Mouse (Mus musculus): Measurements from ENCODE around the gene Rgs16. TPM values are rescaled to one million over a fixed set of nuclear protein-coding genes. Genes with fewer than 3 reads are reported as not detected.
"Not testable (repeated sequence)": the region's sequence is repeated elsewhere in the genome, so short reads cannot be mapped to it uniquely, and the experiment has no call there.

Rgs16 gene
- polyA plus RNA-seq, 1 experiment from 2014 or later: 2.9 TPM

- Histone ChIP-seq H3K27ac (peak overlapping the region; percentile 89; the same call in 1 of the 2 replicates), H3K4me1 (peaks cover 29% of the 10 kb centered on the region), H3K9me3 (no peaks in the 10 kb centered on the region), H3K36me3 (peaks cover 4% of the 10 kb centered on the region; the same call in 1 of the 2 replicates), H3K4me3 (no peak overlapping the region), H3K27me3 (ENCODE audit: insufficient read depth, poor library complexity, severe bottlenecking) (peaks cover 22% of the 10 kb centered on the region)
- 66% methylated on average over 12 of the region's 12 CpGs for WGBS
- DNase-seq (ENCODE audit: low spot score): no peak
Measured at GRCm38 (mm10) chr1:153747861-153748530, 7.8 kb downstream of the Rgs16 start.

GRCm38 (mm10) chr1:153748549-153748948 lies 8.4 kb downstream of the Rgs16 start:
- WGBS: 19% methylated on average over 1 of the region's 1 CpGs
- H3K27ac ChIP-seq: peak overlapping the region; percentile 89

GRCm38 (mm10) chr1:153749211-153749801 lies 9.2 kb downstream of the Rgs16 start, which contains the start of gene Rnasel:
Rnasel (plus strand) TSS chr1:153749426.
- Histone ChIP-seq H3K9me3 (no peaks in the 10 kb centered on the region), H3K27ac (peak within 1 kb of the TSS; percentile 89), H3K36me3 (no peaks in the 10 kb centered on the region), H3K4me1 (peaks cover 32% of the 10 kb centered on the region), H3K4me3 (peak within 1 kb of the TSS; percentile 54), H3K27me3 (ENCODE audit: insufficient read depth, poor library complexity, severe bottlenecking) (peaks cover 13% of the 10 kb centered on the region)
- WGBS: 7% methylated on average over 18 of the region's 18 CpGs
- DNase-seq (ENCODE audit: low spot score): peak; percentile 90

More at GRCm38 (mm10) chr1:153748549-153748948, 8.4 kb downstream of the Rgs16 start:
- peaks cover 29% of the 10 kb centered on the region for H3K4me1 ChIP-seq
- peaks cover 19% of the 10 kb centered on the region for H3K27me3 ChIP-seq (ENCODE audit: insufficient read depth, poor library complexity, severe bottlenecking)
- no peak for DNase-seq (ENCODE audit: low spot score)
- H3K4me3 ChIP-seq: no peak overlapping the region; the same call in 1 of the 2 replicates
- H3K9me3 ChIP-seq: no peaks in the 10 kb centered on the region
- peaks cover 4% of the 10 kb centered on the region; the same call in 1 of the 2 replicates for H3K36me3 ChIP-seq

GRCm38 (mm10) chr1:153750054-153750453 lies 9.9 kb downstream of the Rgs16 start:
- WGBS: 59% methylated on average over 6 of the region's 6 CpGs
- H3K4me3 ChIP-seq: peak overlapping the region; percentile 54; the same call in 1 of the 2 replicates
- no peak for DNase-seq (ENCODE audit: low spot score)

DNA sequence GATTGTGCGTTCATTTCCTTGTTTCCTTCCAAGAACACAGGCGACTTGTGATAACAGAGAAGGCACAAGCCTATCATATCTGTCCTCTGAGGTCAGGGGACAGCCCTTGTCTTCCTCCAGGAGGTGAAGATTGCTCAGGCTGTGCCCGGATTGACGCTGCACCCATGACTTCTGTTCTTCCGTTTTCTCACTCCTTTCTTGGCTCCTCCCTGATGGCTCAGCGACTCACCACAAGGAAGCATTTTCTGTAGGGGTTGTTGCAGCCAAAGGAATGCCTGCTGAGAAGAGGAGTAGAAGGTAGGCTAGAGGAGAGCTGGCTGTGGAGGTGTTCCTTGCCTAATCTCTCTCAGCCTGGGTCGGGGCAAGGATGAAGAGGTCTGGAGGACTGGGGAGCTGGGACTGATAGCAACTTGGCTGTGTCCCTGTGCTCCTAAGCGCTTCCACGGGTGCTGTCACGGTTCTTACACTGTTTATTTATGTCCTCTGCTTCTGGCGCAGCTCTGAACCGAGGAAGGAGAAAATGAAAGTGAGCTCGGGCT lies 11.7 kb downstream of the Rgs16 start:
- H3K36me3 ChIP-seq: no peaks in the 10 kb centered on the region
- peak overlapping the region; percentile 76; the same call in 1 of the 2 replicates for H3K27ac ChIP-seq
- peak overlapping the region; percentile 51 for H3K4me3 ChIP-seq
- WGBS: 23% methylated on average over 13 of the region's 13 CpGs
- no peaks in the 10 kb centered on the region for H3K9me3 ChIP-seq
- H3K4me1 ChIP-seq: peaks cover 32% of the 10 kb centered on the region
- DNase-seq (ENCODE audit: low spot score): no peak
- H3K27me3 ChIP-seq (ENCODE audit: insufficient read depth, poor library complexity, severe bottlenecking): peaks cover 4% of the 10 kb centered on the region; the same call in 1 of the 2 replicates

More at GRCm38 (mm10) chr1:153750054-153750453, 9.9 kb downstream of the Rgs16 start:
- Histone ChIP-seq H3K9me3 (no peaks in the 10 kb centered on the region), H3K4me1 (peaks cover 32% of the 10 kb centered on the region), H3K36me3 (no peaks in the 10 kb centered on the region), H3K27ac (peak overlapping the region; percentile 89), H3K27me3 (ENCODE audit: insufficient read depth, poor library complexity, severe bottlenecking) (peaks cover 11% of the 10 kb centered on the region)

GRCm38 (mm10) chr1:153752521-153752920 lies 12.4 kb downstream of the Rgs16 start:
- Histone ChIP-seq H3K27ac (no peak overlapping the region), H3K4me1 (peaks cover 32% of the 10 kb centered on the region), H3K27me3 (ENCODE audit: insufficient read depth, poor library complexity, severe bottlenecking) (peaks cover 4% of the 10 kb centered on the region; the same call in 1 of the 2 replicates), H3K4me3 (peak overlapping the region; percentile 51), H3K9me3 (no peaks in the 10 kb centered on the region), H3K36me3 (no peaks in the 10 kb centered on the region)
- DNase-seq (ENCODE audit: low spot score): no peak
- 93% methylated on average over 6 of the region's 6 CpGs for WGBS

DNA sequence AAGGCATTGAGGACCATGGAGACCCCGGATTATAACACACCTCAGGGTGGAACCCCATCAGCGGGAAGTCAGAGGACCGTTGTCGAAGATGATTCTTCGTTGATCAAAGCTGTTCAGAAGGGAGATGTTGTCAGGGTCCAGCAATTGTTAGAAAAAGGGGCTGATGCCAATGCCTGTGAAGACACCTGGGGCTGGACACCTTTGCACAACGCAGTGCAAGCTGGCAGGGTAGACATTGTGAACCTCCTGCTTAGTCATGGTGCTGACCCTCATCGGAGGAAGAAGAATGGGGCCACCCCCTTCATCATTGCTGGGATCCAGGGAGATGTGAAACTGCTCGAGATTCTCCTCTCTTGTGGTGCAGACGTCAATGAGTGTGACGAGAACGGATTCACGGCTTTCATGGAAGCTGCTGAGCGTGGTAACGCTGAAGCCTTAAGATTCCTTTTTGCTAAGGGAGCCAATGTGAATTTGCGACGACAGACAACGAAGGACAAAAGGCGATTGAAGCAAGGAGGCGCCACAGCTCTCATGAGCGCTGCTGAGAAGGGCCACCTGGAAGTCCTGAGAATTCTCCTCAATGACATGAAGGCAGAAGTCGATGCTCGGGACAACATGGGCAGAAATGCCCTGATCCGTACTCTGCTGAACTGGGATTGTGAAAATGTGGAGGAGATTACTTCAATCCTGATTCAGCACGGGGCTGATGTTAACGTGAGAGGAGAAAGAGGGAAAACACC lies 13.7 kb downstream of the Rgs16 start:
- no peak for DNase-seq (ENCODE audit: low spot score)
- no peak overlapping the region for H3K4me3 ChIP-seq
- 59% methylated on average over 25 of the region's 25 CpGs for WGBS

GRCm38 (mm10) chr1:153764136-153764535 lies 24.0 kb downstream of the Rgs16 start:
- no peak overlapping the region for H3K27ac ChIP-seq
- DNase-seq (ENCODE audit: low spot score): no peak
- WGBS: 84% methylated on average over 11 of the region's 11 CpGs

More for the DNA sequence above, 13.7 kb downstream of the Rgs16 start:
- peaks cover 22% of the 10 kb centered on the region for H3K4me1 ChIP-seq
- H3K27ac ChIP-seq: no peak overlapping the region
- H3K9me3 ChIP-seq: no peaks in the 10 kb centered on the region
- no peaks in the 10 kb centered on the region for H3K36me3 ChIP-seq
- peaks cover 4% of the 10 kb centered on the region; the same call in 1 of the 2 replicates for H3K27me3 ChIP-seq (ENCODE audit: insufficient read depth, poor library complexity, severe bottlenecking)

DNA sequence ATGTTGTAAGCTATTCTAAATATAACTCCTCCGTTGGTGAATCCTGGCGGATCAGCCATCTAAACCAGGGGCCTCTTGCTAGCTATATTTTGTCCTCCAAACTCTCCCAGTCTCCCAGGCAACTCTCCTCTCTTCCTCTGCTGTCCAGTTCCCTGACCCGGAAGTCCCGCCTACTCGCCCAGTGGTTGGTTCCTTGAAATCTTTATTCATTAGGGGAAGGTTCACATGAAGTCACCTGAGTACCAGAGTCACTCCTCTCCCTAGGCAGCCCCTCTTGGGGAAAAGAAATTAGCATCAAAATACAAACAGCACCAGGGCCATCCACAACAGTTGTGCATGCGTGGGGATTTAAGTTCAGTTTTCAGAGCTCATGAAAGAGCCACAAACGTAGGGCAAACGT lies 26.1 kb downstream of the Rgs16 start:
- WGBS: 49% methylated on average over 8 of the region's 8 CpGs
- no peak overlapping the region for H3K27ac ChIP-seq
- no peak for DNase-seq (ENCODE audit: low spot score)
- H3K4me3 ChIP-seq: no peak overlapping the region
- H3K4me1 ChIP-seq: peaks cover 10% of the 10 kb centered on the region
- no peaks in the 10 kb centered on the region for H3K27me3 ChIP-seq (ENCODE audit: insufficient read depth, poor library complexity, severe bottlenecking)
- H3K9me3 ChIP-seq: no peaks in the 10 kb centered on the region
- no peaks in the 10 kb centered on the region for H3K36me3 ChIP-seq

More at GRCm38 (mm10) chr1:153764136-153764535, 24.0 kb downstream of the Rgs16 start:
- Histone ChIP-seq H3K36me3 (no peaks in the 10 kb centered on the region), H3K4me3 (no peak overlapping the region), H3K4me1 (peaks cover 10% of the 10 kb centered on the region), H3K9me3 (no peaks in the 10 kb centered on the region), H3K27me3 (ENCODE audit: insufficient read depth, poor library complexity, severe bottlenecking) (no peaks in the 10 kb centered on the region)

- H3K27me3 ChIP-seq (ENCODE audit: insufficient read depth, poor library complexity, severe bottlenecking): no peaks in the 10 kb centered on the region
- H3K9me3 ChIP-seq: no peaks in the 10 kb centered on the region
- H3K27ac ChIP-seq: no peak overlapping the region
- 89% methylated on average over 1 of the region's 1 CpGs for WGBS
- peaks cover 10% of the 10 kb centered on the region for H3K4me1 ChIP-seq
- H3K4me3 ChIP-seq: no peak overlapping the region
- H3K36me3 ChIP-seq: no peaks in the 10 kb centered on the region
- no peak for DNase-seq (ENCODE audit: low spot score)
Measured at GRCm38 (mm10) chr1:153767281-153767680, 27.1 kb downstream of the Rgs16 start.

GRCm38 (mm10) chr1:153768465-153768864 lies 28.3 kb downstream of the Rgs16 start:
- H3K36me3 ChIP-seq: no peaks in the 10 kb centered on the region
- H3K9me3 ChIP-seq: no peaks in the 10 kb centered on the region
- no peak overlapping the region for H3K27ac ChIP-seq
- no peak for DNase-seq (ENCODE audit: low spot score)
- no peaks in the 10 kb centered on the region for H3K27me3 ChIP-seq (ENCODE audit: insufficient read depth, poor library complexity, severe bottlenecking)
- peaks cover 6% of the 10 kb centered on the region; the same call in 1 of the 2 replicates for H3K4me1 ChIP-seq
- 86% methylated on average over 5 of the region's 5 CpGs for WGBS
- no peak overlapping the region for H3K4me3 ChIP-seq

GRCm38 (mm10) chr1:153769571-153769970 lies 29.4 kb downstream of the Rgs16 start:
- not testable (repeated sequence) for H3K27me3 ChIP-seq (ENCODE audit: insufficient read depth, poor library complexity, severe bottlenecking); DNase-seq (ENCODE audit: low spot score); H3K4me1 ChIP-seq; H3K4me3 ChIP-seq; H3K36me3 ChIP-seq; H3K27ac ChIP-seq; H3K9me3 ChIP-seq
- WGBS: 59% methylated on average over 6 of the region's 6 CpGs
